Mouse (Mus musculus): ENCODE measurements at regions not wholly inside any gene's neighbourhood (a gene's known extent, or its start where the extent isn't known, plus 50 kb on each side); places are given as distances from the start of the nearest gene placed in this dataset.

- DNase-seq (ENCODE audit: low read depth) = peak; percentile 85
Observed at GRCm38 (mm10) chr11:39733434-39734076, 961.4 kb downstream of the Mat2b start.

GRCm38 (mm10) chr11:39723621-39724020, 971.4 kb downstream of the Mat2b start:
- TF ChIP-seq CTCF (IDR thresholded peaks at IDR 0.05; ENCODE audit: borderline replicate concordance, extremely low read depth, insufficient read depth, insufficient read length) (no peak), POLR2A (IDR thresholded peaks at IDR 0.05; ENCODE audit: borderline replicate concordance, extremely low read depth, insufficient read depth, insufficient read length, poor library complexity, severe bottlenecking) (no peak)
- peak; percentile 62 for DNase-seq (ENCODE audit: low read depth)

More at GRCm38 (mm10) chr11:39733434-39734076, 961.4 kb downstream of the Mat2b start:
- no peak for TF ChIP-seq CTCF (IDR thresholded peaks at IDR 0.05; ENCODE audit: borderline replicate concordance, extremely low read depth, insufficient read depth, insufficient read length)

- no peak for DNase-seq (ENCODE audit: low read depth)
- TF ChIP-seq POLR2A (IDR thresholded peaks at IDR 0.05; ENCODE audit: borderline replicate concordance, extremely low read depth, insufficient read depth, insufficient read length, poor library complexity, severe bottlenecking) (no peak), CTCF (IDR thresholded peaks at IDR 0.05; ENCODE audit: borderline replicate concordance, extremely low read depth, insufficient read depth, insufficient read length) (no peak)
Observed at GRCm38 (mm10) chr11:39678521-39678920, 1016.5 kb downstream of the Mat2b start.

GRCm38 (mm10) chr11:39653595-39653994, 1041.4 kb downstream of the Mat2b start:
- TF ChIP-seq CTCF (IDR thresholded peaks at IDR 0.05; ENCODE audit: borderline replicate concordance, extremely low read depth, insufficient read depth, insufficient read length) (no peak), POLR2A (IDR thresholded peaks at IDR 0.05; ENCODE audit: borderline replicate concordance, extremely low read depth, insufficient read depth, insufficient read length, poor library complexity, severe bottlenecking) (no peak)
- DNase-seq (ENCODE audit: low read depth) = no peak

- no peak for TF ChIP-seq POLR2A (IDR thresholded peaks at IDR 0.05; ENCODE audit: borderline replicate concordance, extremely low read depth, insufficient read depth, insufficient read length, poor library complexity, severe bottlenecking)
- TF ChIP-seq CTCF (IDR thresholded peaks at IDR 0.05; ENCODE audit: borderline replicate concordance, extremely low read depth, insufficient read depth, insufficient read length) = no peak
- no peak for DNase-seq (ENCODE audit: low read depth)
Observed at GRCm38 (mm10) chr11:39619356-39619755, 1075.6 kb downstream of the Mat2b start.

- TF ChIP-seq POLR2A (IDR thresholded peaks at IDR 0.05; ENCODE audit: borderline replicate concordance, extremely low read depth, insufficient read depth, insufficient read length, poor library complexity, severe bottlenecking) (no peak), CTCF (IDR thresholded peaks at IDR 0.05; ENCODE audit: borderline replicate concordance, extremely low read depth, insufficient read depth, insufficient read length) (peak; percentile 40; the same call in 1 of the 2 replicates)
- peak; percentile 61 for DNase-seq (ENCODE audit: low read depth)
Observed at GRCm38 (mm10) chr11:39615843-39616242, 1079.2 kb downstream of the Mat2b start.

- peak; percentile 96 for DNase-seq (ENCODE audit: low read depth)
Observed at GRCm38 (mm10) chr11:39596479-39596878, 1098.5 kb downstream of the Mat2b start.

GRCm38 (mm10) chr11:39588641-39589385, 1106.2 kb downstream of the Mat2b start:
- TF ChIP-seq POLR2A (IDR thresholded peaks at IDR 0.05; ENCODE audit: borderline replicate concordance, extremely low read depth, insufficient read depth, insufficient read length, poor library complexity, severe bottlenecking) (no peak), CTCF (IDR thresholded peaks at IDR 0.05; ENCODE audit: borderline replicate concordance, extremely low read depth, insufficient read depth, insufficient read length) (peak; percentile 95)
- peak; percentile 95 for DNase-seq (ENCODE audit: low read depth)

More at GRCm38 (mm10) chr11:39596479-39596878, 1098.5 kb downstream of the Mat2b start:
- no peak for TF ChIP-seq CTCF (IDR thresholded peaks at IDR 0.05; ENCODE audit: borderline replicate concordance, extremely low read depth, insufficient read depth, insufficient read length)
- TF ChIP-seq POLR2A (IDR thresholded peaks at IDR 0.05; ENCODE audit: borderline replicate concordance, extremely low read depth, insufficient read depth, insufficient read length, poor library complexity, severe bottlenecking) = no peak

GRCm38 (mm10) chr11:39558287-39558686, 1136.7 kb downstream of the Mat2b start:
- TF ChIP-seq POLR2A (IDR thresholded peaks at IDR 0.05; ENCODE audit: borderline replicate concordance, extremely low read depth, insufficient read depth, insufficient read length, poor library complexity, severe bottlenecking) (no peak), CTCF (IDR thresholded peaks at IDR 0.05; ENCODE audit: borderline replicate concordance, extremely low read depth, insufficient read depth, insufficient read length) (no peak)
- DNase-seq (ENCODE audit: low read depth) = peak; percentile 53

GRCm38 (mm10) chr11:39550066-39550465, 1144.9 kb downstream of the Mat2b start:
- DNase-seq (ENCODE audit: low read depth) = peak; percentile 60
- TF ChIP-seq CTCF (IDR thresholded peaks at IDR 0.05; ENCODE audit: borderline replicate concordance, extremely low read depth, insufficient read depth, insufficient read length) (no peak), POLR2A (IDR thresholded peaks at IDR 0.05; ENCODE audit: borderline replicate concordance, extremely low read depth, insufficient read depth, insufficient read length, poor library complexity, severe bottlenecking) (no peak)

GRCm38 (mm10) chr11:39524866-39525649, 1169.9 kb downstream of the Mat2b start:
- peak; percentile 75 for DNase-seq (ENCODE audit: low read depth)
- TF ChIP-seq POLR2A (IDR thresholded peaks at IDR 0.05; ENCODE audit: borderline replicate concordance, extremely low read depth, insufficient read depth, insufficient read length, poor library complexity, severe bottlenecking) (no peak), CTCF (IDR thresholded peaks at IDR 0.05; ENCODE audit: borderline replicate concordance, extremely low read depth, insufficient read depth, insufficient read length) (no peak)

All from brain, embryonic 14.5 days (tissue).